Mouse (Mus musculus) forebrain, postnatal 0 days (tissue): ENCODE measurements around the gene Cpsf7. TPM values are rescaled to one million over a fixed set of nuclear protein-coding genes. Genes with fewer than 3 reads are reported as not detected.

ENCODE experiments used
- ATAC-seq: fragments of 200-750 bp; cut with Nextera tagmentation; 2 replicates; pipeline ENCODE4 v1.8.0; 2017; ENCODE audit warnings: mild to moderate bottlenecking, moderate library complexity
- DNase-seq: peaks from one replicate; pipeline ENCODE4 v3.0.0-alpha.2; 2015
- H3K27ac ChIP-seq: fragments of 300-500 bp; sonication (generic); 2 replicates; pipeline ENCODE4 v1.5.1; 2014; ENCODE audit warnings: low read depth, mild to moderate bottlenecking, antibody characterized with exemption, low read length, moderate library complexity, mixed read lengths
- H3K27me3 ChIP-seq: fragments of 300-500 bp; sonication (generic); 2 replicates; pipeline ENCODE4 v1.6.1; 2014; ENCODE audit warnings: mild to moderate bottlenecking, low read length, mixed read lengths; ENCODE audit not compliant: insufficient read depth
- H3K36me3 ChIP-seq: fragments of 300-500 bp; sonication (generic); 2 replicates; pipeline ENCODE4 v1.6.1; 2014; ENCODE audit warnings: mild to moderate bottlenecking, moderate library complexity; ENCODE audit not compliant: insufficient read depth
- H3K4me1 ChIP-seq: fragments of 300-500 bp; sonication (generic); 2 replicates; pipeline ENCODE4 v1.6.1; 2014; ENCODE audit warnings: antibody characterized with exemption; ENCODE audit not compliant: insufficient read depth
- H3K4me2 ChIP-seq: fragments of 300-500 bp; sonication (generic); 2 replicates; pipeline ENCODE4 v1.6.1; 2014; ENCODE audit warnings: low read depth, mild to moderate bottlenecking, moderate library complexity
- H3K4me3 ChIP-seq: fragments of 300-500 bp; sonication (generic); 2 replicates; pipeline ENCODE4 v1.5.1; 2014; ENCODE audit warnings: low read depth, low read length, mixed read lengths
- H3K9ac ChIP-seq: fragments of 300-500 bp; sonication (generic); 2 replicates; pipeline ENCODE4 v1.6.1; 2014; ENCODE audit warnings: mild to moderate bottlenecking
- H3K9me3 ChIP-seq: fragments of 300-500 bp; sonication (generic); 2 replicates; pipeline ENCODE4 v1.6.1; 2016; ENCODE audit warnings: low read length
- CTCF ChIP-seq: sonication (generic); IDR thresholded peaks from 2 replicates; pipeline ENCODE4 v1.5.1; 2016; ENCODE audit warnings: antibody characterized with exemption, control low read depth, low read depth
- WGBS: fragments of 180-500 bp; shearing (Covaris S2); extraction: QIAGEN DNeasy Blood & Tissue Kit; methylation state at CpG from one replicate; pipeline ENCODE4 v1.1.7; 2014; 5-methylcytosine and 5-hydroxymethylcytosine counted together
- polyA plus RNA-seq: library from polyadenylated mRNA; unstranded; fragments of >200 nt; fragmentation: Nextera tagmentation; extraction: Ambion mirVana; gene quantifications from 2 replicates; pipeline ENCODE4 v1.2.1, GENCODE M21; 2015
- total RNA-seq: library from RNA; depleted of rRNA; stranded (reverse); fragments of >200 nt; gene quantifications from 2 replicates; pipeline ENCODE4 v1.2.3, GENCODE M21; 2014; rRNA removed

Cpsf7 gene
- 62.6 and 74.9 TPM in 2 replicates for total RNA-seq
- 37.6 and 41.9 TPM in 2 replicates for polyA plus RNA-seq

- peaks cover 5% of the 10 kb centered on the region for H3K4me1 ChIP-seq
- peak within 1 kb of the TSS; percentile 76 for H3K4me2 ChIP-seq
- 0 out of 2 replicates have a peak, but pooled peaks cover 4% of the 10 kb centered on the region for H3K36me3 ChIP-seq
- peak within 1 kb of the TSS; percentile 91 for H3K9ac ChIP-seq
- peak within 1 kb of the TSS; percentile 96 for H3K27ac ChIP-seq
- ATAC-seq (peak; percentile 95), DNase-seq (peak; percentile 92)
- no peaks in the 10 kb centered on the region for H3K27me3 ChIP-seq
- no peak for TF ChIP-seq CTCF
- peak within 1 kb of the TSS; percentile 99 for H3K4me3 ChIP-seq
- H3K9me3 ChIP-seq = no peaks in the 10 kb centered on the region
- 2% methylated on average over 71 of the region's 93 CpGs for WGBS
These were observed at the start of gene Cpsf7 for GRCm38 (mm10) chr19:10525106-10525901. Gene Cpsf7, plus strand, starts transcription at chr19:10525266.

DNA sequence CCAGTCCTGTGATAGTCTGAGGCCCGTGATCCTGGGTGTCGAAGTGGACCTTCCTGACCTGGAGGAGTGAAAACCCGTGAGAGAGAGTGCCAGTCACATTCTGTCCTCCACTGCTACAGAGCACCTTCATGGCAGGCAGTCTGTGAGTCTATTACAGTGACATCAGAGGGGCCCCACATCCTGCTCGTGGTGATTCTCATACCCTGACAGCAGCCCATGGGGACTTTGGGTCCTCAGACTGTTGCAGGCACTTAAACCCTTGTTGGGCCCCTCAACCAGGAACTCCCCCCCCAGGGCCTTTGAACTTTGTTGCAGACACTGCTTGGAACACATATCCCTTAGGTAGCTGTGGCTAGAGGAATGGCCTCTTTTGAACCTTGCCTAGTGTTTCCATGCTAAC is 45.5 kb upstream of the Cpsf7 start:
- ATAC-seq = no peak
- TF ChIP-seq CTCF = no peak
- Histone ChIP-seq H3K4me2 (no peak overlapping the region), H3K36me3 (no peaks in the 10 kb centered on the region), H3K9ac (no peak overlapping the region), H3K9me3 (no peaks in the 10 kb centered on the region), H3K4me1 (no peaks in the 10 kb centered on the region), H3K27ac (no peak overlapping the region), H3K4me3 (no peak overlapping the region), H3K27me3 (no peaks in the 10 kb centered on the region)
- 63% methylated on average over 4 of the region's 4 CpGs for WGBS
- no peak for DNase-seq

DNA sequence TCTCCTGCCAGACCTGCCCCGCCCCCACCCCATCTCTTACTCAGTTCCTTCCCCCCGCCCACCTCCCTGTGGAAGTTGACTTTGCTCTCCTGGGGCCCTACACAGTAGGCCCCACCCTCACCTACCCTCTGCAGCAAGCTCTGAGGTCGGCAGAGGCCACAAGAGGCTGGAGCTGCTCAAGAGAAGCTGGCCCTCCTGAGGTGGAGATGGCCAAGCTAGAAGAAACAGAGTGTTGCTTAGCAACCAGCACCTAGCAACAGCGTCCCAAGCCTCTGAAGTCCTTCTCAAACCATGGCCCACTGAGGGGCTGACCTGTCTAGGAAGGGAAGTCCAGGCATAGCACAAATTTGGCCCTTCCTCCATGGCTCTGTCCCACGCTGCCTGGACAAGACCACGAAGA is 42.4 kb upstream of the Cpsf7 start, which contains the start of gene Ppp1r32:
Gene Ppp1r32 (minus strand): TSS at position 226 of the 400 bp plus-strand sequence.
- H3K4me2 ChIP-seq = no peak within 1 kb of the TSS
- H3K4me1 ChIP-seq = no peaks in the 10 kb centered on the region
- H3K27me3 ChIP-seq = no peaks in the 10 kb centered on the region
- H3K36me3 ChIP-seq = no peaks in the 10 kb centered on the region
- 25% methylated on average over 6 of the region's 6 CpGs for WGBS
- ATAC-seq (peak; percentile 70), DNase-seq (peak; percentile 46)
- TF ChIP-seq CTCF = no peak
- H3K9ac ChIP-seq = no peak within 1 kb of the TSS
- H3K27ac ChIP-seq = no peak within 1 kb of the TSS
- no peaks in the 10 kb centered on the region for H3K9me3 ChIP-seq
- H3K4me3 ChIP-seq = no peak within 1 kb of the TSS

- H3K9me3 ChIP-seq = no peaks in the 10 kb centered on the region
- no peak overlapping the region for H3K4me3 ChIP-seq
- H3K4me1 ChIP-seq = no peaks in the 10 kb centered on the region
- 22% methylated on average over 9 of the region's 9 CpGs for WGBS
- H3K27ac ChIP-seq = no peak overlapping the region
- H3K4me2 ChIP-seq = no peak overlapping the region
- H3K36me3 ChIP-seq = no peaks in the 10 kb centered on the region
- H3K27me3 ChIP-seq = no peaks in the 10 kb centered on the region
- ATAC-seq (peak; percentile 80), DNase-seq (peak; percentile 87)
- H3K9ac ChIP-seq = no peak overlapping the region
- TF ChIP-seq CTCF = peak; percentile 96
These were observed 38.8 kb upstream of the Cpsf7 start for GRCm38 (mm10) chr19:10486264-10486738.

- Histone ChIP-seq H3K4me1 (no peaks in the 10 kb centered on the region), H3K4me3 (no peak overlapping the region), H3K27ac (no peak overlapping the region), H3K27me3 (no peaks in the 10 kb centered on the region), H3K9ac (no peak overlapping the region), H3K36me3 (peaks cover 15% of the 10 kb centered on the region), H3K9me3 (no peaks in the 10 kb centered on the region), H3K4me2 (no peak overlapping the region)
- WGBS = 97% methylated on average over 1 of the region's 1 CpGs
- DNase-seq (no peak), ATAC-seq (no peak)
- no peak for TF ChIP-seq CTCF
These were observed 29.4 kb upstream of the Cpsf7 start for GRCm38 (mm10) chr19:10495670-10496069.

GRCm38 (mm10) chr19:10496976-10497375 is 28.1 kb upstream of the Cpsf7 start:
- WGBS = 34% methylated on average over 2 of the region's 2 CpGs

GRCm38 (mm10) chr19:10497512-10498160 is 27.4 kb upstream of the Cpsf7 start:
- H3K4me1 ChIP-seq = no peaks in the 10 kb centered on the region
- ATAC-seq (0 out of 2 replicates have a peak, but pooled peaks have one; percentile 13), DNase-seq (no peak)
- H3K4me3 ChIP-seq = no peak overlapping the region
- peaks cover 30% of the 10 kb centered on the region for H3K36me3 ChIP-seq
- no peak for TF ChIP-seq CTCF
- no peak overlapping the region for H3K4me2 ChIP-seq
- H3K9ac ChIP-seq = no peak overlapping the region
- H3K9me3 ChIP-seq = no peaks in the 10 kb centered on the region
- 57% methylated on average over 8 of the region's 8 CpGs for WGBS
- H3K27me3 ChIP-seq = no peaks in the 10 kb centered on the region
- H3K27ac ChIP-seq = no peak overlapping the region

More at GRCm38 (mm10) chr19:10496976-10497375, 28.1 kb upstream of the Cpsf7 start:
- 0 out of 2 replicates have a peak, but pooled peaks have one; percentile 28 for ATAC-seq
- no peak overlapping the region for H3K9ac ChIP-seq
- H3K9me3 ChIP-seq = no peaks in the 10 kb centered on the region
- no peak overlapping the region for H3K4me3 ChIP-seq
- H3K27ac ChIP-seq = no peak overlapping the region
- no peak overlapping the region for H3K4me2 ChIP-seq
- H3K36me3 ChIP-seq = peaks cover 28% of the 10 kb centered on the region
- no peak for TF ChIP-seq CTCF
- no peaks in the 10 kb centered on the region for H3K4me1 ChIP-seq
- no peaks in the 10 kb centered on the region for H3K27me3 ChIP-seq
- DNase-seq = no peak
